Mouse (Mus musculus) spleen, adult 2 months (tissue): ENCODE results near the gene Arhgap33.

Experiments used
- CTCF ChIP-seq: fragments of 200-500 bp; IDR thresholded peaks from 2 replicates; pipeline ENCODE4 v1.5.1; 2011; ENCODE audit warnings: mild to moderate bottlenecking, inconsistent platforms; ENCODE audit not compliant: insufficient read depth, insufficient read length, insufficient replicate concordance; ENCODE audit errors: extremely low read depth
- POLR2A ChIP-seq: fragments of 200-500 bp; IDR thresholded peaks from 2 replicates; pipeline ENCODE4 v1.6.1; 2011; ENCODE audit warnings: low read depth, low read length, inconsistent platforms

DNA sequence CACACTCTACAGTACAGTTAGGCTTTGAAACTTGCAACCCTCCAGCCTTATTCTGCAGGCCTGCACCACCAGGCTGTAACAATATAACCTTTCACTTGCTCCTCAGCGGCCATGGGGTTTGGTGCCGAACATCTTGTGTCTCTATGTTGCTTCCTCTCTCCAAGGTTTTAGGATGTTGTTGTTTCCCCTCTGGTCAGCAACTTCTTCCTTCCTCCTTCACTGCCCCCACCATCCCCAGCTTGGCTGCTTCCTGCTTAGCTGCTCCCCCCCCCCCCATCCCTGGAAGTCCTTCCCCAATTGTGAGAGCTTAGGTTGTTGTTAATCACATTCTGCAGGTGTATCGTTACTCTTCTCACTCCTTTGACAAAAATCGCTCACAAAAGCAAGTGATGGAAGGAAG lies 26.8 kb downstream of the Arhgap33 start:
- no peak for TF ChIP-seq POLR2A
- TF ChIP-seq CTCF = no peak
